Mouse (Mus musculus) embryonic facial prominence, embryonic 13.5 days (tissue): ENCODE measurements around the gene Pigk. TPM values are rescaled to one million over a fixed set of nuclear protein-coding genes. Genes with fewer than 3 reads are reported as not detected.

Experiments used
- ATAC-seq: fragments of 200-750 bp; cut with Nextera tagmentation; 2 replicates; pipeline ENCODE4 v1.8.0; 2017; ENCODE audit warnings: low read depth; ENCODE audit not compliant: insufficient number of reproducible peaks, insufficient read depth, low FRiP score, low TSS enrichment
- H3K27ac ChIP-seq: fragments of 300-500 bp; sonication (generic); 2 replicates; pipeline ENCODE4 v1.5.1; 2015; ENCODE audit warnings: moderate library complexity, mild to moderate bottlenecking, inconsistent platforms
- H3K27me3 ChIP-seq: fragments of 300-500 bp; sonication (generic); 2 replicates; pipeline ENCODE4 v1.6.1; 2015; ENCODE audit warnings: mild to moderate bottlenecking, inconsistent platforms
- H3K36me3 ChIP-seq: fragments of 300-500 bp; sonication (generic); 2 replicates; pipeline ENCODE4 v1.6.1; 2015; ENCODE audit warnings: mild to moderate bottlenecking, inconsistent platforms
- H3K4me1 ChIP-seq: fragments of 300-500 bp; sonication (generic); 2 replicates; pipeline ENCODE4 v1.6.1; 2015; ENCODE audit warnings: inconsistent platforms
- H3K4me2 ChIP-seq: fragments of 300-500 bp; sonication (generic); 2 replicates; pipeline ENCODE4 v1.6.1; 2015; ENCODE audit warnings: moderate library complexity, mild to moderate bottlenecking, inconsistent platforms
- H3K4me3 ChIP-seq: fragments of 300-500 bp; sonication (generic); 2 replicates; pipeline ENCODE4 v1.5.1; 2015; ENCODE audit warnings: mild to moderate bottlenecking, inconsistent platforms
- H3K9ac ChIP-seq: fragments of 300-500 bp; sonication (generic); 2 replicates; pipeline ENCODE4 v1.6.1; 2015; ENCODE audit warnings: mild to moderate bottlenecking, inconsistent platforms
- H3K9me3 ChIP-seq: fragments of 300-500 bp; sonication (generic); 2 replicates; pipeline ENCODE4 v1.6.1; 2016; ENCODE audit warnings: inconsistent platforms
- WGBS: fragments of 180-500 bp; shearing (Covaris S2); methylation state at CpG from one replicate; pipeline ENCODE4 v1.1.7; 2015; ENCODE audit warnings: mixed read lengths; 5-methylcytosine and 5-hydroxymethylcytosine counted together
- polyA plus RNA-seq: library from polyadenylated mRNA; unstranded; fragments of >200 nt; fragmentation: Nextera tagmentation; extraction: Ambion mirVana; gene quantifications from 2 replicates; pipeline ENCODE4 v1.2.1, GENCODE M21; 2015

The Pigk gene
- polyA plus RNA-seq, 1 experiment from 2014 or later: 52.4 TPM

DNA sequence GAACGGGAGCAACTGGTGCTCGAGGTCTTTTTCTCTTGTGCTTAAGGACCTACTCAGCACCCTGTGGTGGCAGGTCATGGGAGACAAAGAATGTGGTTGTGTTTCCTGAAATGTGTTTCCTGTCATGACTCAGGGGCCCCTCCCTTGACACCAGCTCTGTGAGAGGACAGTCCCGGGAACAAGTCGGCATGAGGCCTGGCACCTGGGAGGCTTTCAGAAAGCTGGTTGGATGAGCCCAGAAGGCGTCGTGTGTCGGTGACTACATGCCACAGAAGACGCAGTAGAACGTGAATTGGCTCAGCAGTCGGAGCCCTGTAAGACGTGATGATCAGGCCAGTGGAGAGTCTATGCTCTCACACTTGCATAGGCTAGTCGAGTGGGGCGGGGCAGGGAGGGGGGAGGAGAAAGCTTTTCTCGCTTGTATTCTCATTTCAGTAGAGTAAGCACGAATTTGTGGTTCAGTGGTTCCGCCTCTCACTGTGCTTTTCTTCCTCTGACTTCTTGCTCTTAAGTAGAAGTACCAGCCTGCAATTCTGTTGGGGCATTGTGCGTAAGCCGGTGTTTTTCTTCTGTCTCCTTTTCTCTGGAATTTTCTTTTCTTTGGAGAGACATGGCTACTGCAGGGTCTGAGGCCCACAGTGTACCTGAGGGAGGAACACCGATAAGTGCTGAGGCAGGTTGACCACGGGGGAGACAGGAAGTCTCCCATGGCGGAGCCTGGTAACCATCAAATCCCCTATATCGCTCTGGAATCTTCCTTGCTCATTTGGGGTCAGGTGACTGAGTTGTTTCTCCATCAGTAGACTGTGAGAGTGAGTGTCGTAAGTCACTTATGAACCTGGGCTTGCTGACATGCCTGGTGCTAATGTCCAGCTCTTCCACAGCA is 198.6 kb downstream of the Pigk start:
- Histone ChIP-seq H3K9me3 (peaks cover 3% of the 10 kb centered on the region; the same call in 1 of the 2 replicates), H3K27me3 (no peaks in the 10 kb centered on the region), H3K4me3 (no peak overlapping the region), H3K4me2 (no peak overlapping the region), H3K4me1 (no peaks in the 10 kb centered on the region), H3K36me3 (no peaks in the 10 kb centered on the region), H3K9ac (no peak overlapping the region), H3K27ac (no peak overlapping the region)
- WGBS: 83% methylated on average over 23 of the region's 23 CpGs
- ATAC-seq: no peak

DNA sequence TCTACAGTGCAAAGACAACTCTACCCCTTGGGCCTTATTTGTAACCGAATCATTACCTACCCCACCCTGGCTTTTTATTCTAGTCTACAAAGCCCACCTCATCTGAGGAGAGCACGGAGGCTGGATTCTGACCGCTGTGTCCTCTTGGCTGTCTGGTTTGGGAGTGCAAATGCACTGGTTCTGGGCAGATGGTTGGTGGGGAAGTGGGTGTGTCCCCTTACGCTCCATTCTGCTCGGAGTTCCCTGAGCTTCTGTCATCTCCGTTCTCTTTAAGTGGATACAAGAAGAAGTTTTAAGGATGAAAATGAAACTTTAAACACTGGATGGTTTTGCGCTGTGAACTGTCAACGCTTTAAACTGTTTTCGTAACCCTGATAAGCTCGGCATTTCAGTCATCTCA is 199.2 kb downstream of the Pigk start:
- H3K27me3 ChIP-seq: no peaks in the 10 kb centered on the region
- no peak overlapping the region for H3K27ac ChIP-seq
- no peak overlapping the region for H3K9ac ChIP-seq
- no peaks in the 10 kb centered on the region for H3K36me3 ChIP-seq
- H3K4me2 ChIP-seq: no peak overlapping the region
- WGBS: 89% methylated on average over 10 of the region's 10 CpGs
- no peak overlapping the region for H3K4me3 ChIP-seq
- ATAC-seq: no peak
- H3K9me3 ChIP-seq: peaks cover 3% of the 10 kb centered on the region; the same call in 1 of the 2 replicates
- H3K4me1 ChIP-seq: no peaks in the 10 kb centered on the region

DNA sequence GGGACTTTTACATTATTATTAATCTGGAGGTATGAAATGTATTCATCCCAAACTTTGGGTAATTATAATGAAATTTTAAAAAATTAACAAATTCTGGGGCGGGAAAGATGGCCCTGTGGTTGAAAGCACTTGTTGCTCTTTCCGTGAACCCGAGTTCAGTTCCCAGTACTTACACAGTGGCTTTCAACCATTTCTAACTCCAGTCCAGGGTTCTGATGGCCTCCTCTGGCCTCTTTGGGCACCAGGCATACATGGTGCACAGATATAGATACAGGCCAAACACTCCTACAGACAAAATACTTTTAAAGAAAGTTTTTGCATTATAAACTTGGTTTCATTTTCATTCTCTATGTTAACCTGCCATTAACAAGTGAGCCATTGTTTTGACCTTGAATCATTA is 199.7 kb downstream of the Pigk start:
- Histone ChIP-seq H3K4me1 (no peaks in the 10 kb centered on the region), H3K9me3 (peaks cover 3% of the 10 kb centered on the region; the same call in 1 of the 2 replicates), H3K27me3 (no peaks in the 10 kb centered on the region), H3K4me2 (no peak overlapping the region), H3K9ac (no peak overlapping the region), H3K4me3 (no peak overlapping the region), H3K36me3 (no peaks in the 10 kb centered on the region), H3K27ac (no peak overlapping the region)
- WGBS: 91% methylated on average over 3 of the region's 3 CpGs
- ATAC-seq: no peak

DNA sequence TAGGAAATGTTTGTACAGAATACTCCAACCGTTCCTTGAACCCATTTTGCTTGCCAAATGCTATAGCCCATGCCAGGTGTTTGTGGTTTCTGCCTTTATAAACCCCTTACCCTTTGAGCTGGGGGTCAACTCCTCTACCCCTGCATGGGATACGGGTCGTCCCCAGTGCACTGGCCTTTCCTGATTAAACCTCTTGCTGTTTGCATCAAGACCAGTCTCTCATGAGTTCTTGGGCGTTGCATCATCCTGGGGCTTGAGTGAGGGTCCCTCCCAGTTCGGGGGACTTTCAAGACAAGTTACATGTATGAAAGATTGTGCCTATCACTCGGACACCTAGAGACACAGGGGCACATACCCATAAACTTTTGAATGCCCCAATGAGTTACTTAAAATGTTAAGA is 200.5 kb downstream of the Pigk start:
- no peaks in the 10 kb centered on the region for H3K36me3 ChIP-seq
- H3K27me3 ChIP-seq: no peaks in the 10 kb centered on the region
- H3K4me3 ChIP-seq: no peak overlapping the region
- no peak overlapping the region for H3K4me2 ChIP-seq
- H3K27ac ChIP-seq: no peak overlapping the region
- H3K9ac ChIP-seq: no peak overlapping the region
- ATAC-seq: no peak
- no peaks in the 10 kb centered on the region for H3K4me1 ChIP-seq
- peaks cover 3% of the 10 kb centered on the region; the same call in 1 of the 2 replicates for H3K9me3 ChIP-seq
- 91% methylated on average over 6 of the region's 6 CpGs for WGBS

DNA sequence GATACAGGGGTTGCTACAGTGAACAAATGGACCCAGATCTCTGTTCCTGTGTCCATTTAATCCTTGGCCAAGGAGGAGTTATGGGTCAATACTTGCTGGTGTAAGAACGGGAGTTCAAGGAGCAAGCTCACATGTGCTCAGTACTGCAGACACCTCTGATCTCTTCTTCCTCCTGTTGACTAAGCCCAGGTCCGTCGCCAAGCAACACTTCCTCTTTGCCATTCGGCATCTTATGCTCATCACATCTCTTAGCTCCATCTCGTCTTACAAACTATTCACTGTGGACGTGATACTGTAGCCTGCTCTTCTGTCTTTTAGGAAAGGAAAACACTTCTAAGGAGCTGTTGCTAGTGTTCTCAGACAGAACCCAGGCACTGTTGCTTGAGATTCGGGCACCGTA is 203.7 kb downstream of the Pigk start:
- Histone ChIP-seq H3K27ac (no peak overlapping the region), H3K9me3 (peaks cover 3% of the 10 kb centered on the region; the same call in 1 of the 2 replicates), H3K9ac (no peak overlapping the region), H3K4me3 (no peak overlapping the region), H3K36me3 (no peaks in the 10 kb centered on the region), H3K4me2 (no peak overlapping the region), H3K4me1 (no peaks in the 10 kb centered on the region), H3K27me3 (no peaks in the 10 kb centered on the region)
- ATAC-seq: no peak
- 78% methylated on average over 8 of the region's 8 CpGs for WGBS

DNA sequence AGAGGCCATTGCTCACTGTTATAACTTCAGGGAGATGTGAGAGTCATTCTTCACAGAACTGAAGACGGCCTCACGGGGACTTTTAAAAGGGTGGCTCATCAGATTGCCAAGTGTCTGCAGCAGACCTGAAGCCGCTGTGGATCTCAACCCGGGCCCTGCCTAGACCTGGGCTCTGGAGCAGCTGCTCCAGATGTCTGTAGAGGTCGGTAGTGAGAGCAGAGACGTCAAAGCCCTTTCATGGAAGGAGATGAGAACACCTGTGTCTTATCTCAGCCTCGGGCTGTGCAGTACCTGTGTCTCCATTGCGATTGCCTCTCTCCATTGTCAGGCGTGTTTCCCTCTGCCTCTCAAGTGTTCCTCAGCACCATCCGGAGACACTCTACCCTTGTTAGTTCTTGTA is 205.2 kb downstream of the Pigk start:
- Histone ChIP-seq H3K36me3 (no peaks in the 10 kb centered on the region), H3K9me3 (peaks cover 3% of the 10 kb centered on the region; the same call in 1 of the 2 replicates), H3K27ac (no peak overlapping the region), H3K9ac (no peak overlapping the region), H3K4me2 (no peak overlapping the region), H3K4me3 (no peak overlapping the region), H3K27me3 (no peaks in the 10 kb centered on the region), H3K4me1 (0 out of 2 replicates have a peak, but pooled peaks cover 3% of the 10 kb centered on the region)
- 67% methylated on average over 10 of the region's 10 CpGs for WGBS
- ATAC-seq: no peak

DNA sequence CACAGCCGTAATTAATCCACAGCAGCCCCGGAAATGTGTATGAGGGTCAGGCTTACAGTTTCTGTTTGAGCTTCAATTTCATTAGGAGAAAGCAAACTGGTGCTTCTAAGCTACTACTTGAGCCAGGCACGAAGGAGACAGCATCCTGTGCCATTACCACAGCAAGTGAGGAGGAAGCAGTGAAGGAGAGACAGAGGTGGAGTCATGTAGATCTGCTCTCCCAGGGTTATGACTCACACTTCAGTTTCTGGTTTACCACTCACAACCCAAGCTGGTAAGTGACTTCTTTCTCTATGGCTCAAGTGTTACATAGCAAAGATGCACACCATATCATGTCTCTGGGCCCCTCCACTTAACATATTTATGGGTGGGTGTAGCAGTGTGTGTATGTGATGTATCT is 206.5 kb downstream of the Pigk start:
- peaks cover 2% of the 10 kb centered on the region; the same call in 1 of the 2 replicates for H3K9me3 ChIP-seq
- 0 out of 2 replicates have a peak, but pooled peaks cover 3% of the 10 kb centered on the region for H3K4me1 ChIP-seq
- no peak overlapping the region for H3K9ac ChIP-seq
- ATAC-seq: no peak
- H3K4me2 ChIP-seq: no peak overlapping the region
- H3K36me3 ChIP-seq: no peaks in the 10 kb centered on the region
- H3K27ac ChIP-seq: no peak overlapping the region
- no peak overlapping the region for H3K4me3 ChIP-seq
- H3K27me3 ChIP-seq: no peaks in the 10 kb centered on the region
- WGBS: 79% methylated on average over 3 of the region's 3 CpGs

DNA sequence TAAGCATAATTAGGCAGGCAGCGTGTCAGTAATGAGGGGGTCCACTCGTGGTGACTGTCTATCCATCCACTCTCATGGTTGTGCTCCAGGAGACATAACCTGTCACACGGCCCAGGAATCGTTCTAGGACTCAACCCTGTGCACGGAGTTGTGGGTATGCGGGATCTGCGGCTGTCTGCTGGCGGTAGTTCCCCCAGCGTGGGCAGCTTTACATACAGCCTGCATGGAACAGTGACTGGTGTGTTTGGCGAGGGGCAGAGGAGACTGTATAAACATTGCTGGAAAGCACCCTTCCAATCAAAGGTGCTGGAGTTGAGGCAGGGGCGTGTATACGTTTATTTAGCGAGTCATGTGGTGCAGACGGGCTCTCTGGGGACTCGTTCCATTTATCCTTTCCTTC is 209.6 kb downstream of the Pigk start:
- H3K4me2 ChIP-seq: no peak overlapping the region
- no peaks in the 10 kb centered on the region for H3K27me3 ChIP-seq
- H3K36me3 ChIP-seq: no peaks in the 10 kb centered on the region
- H3K9ac ChIP-seq: no peak overlapping the region
- no peaks in the 10 kb centered on the region for H3K9me3 ChIP-seq
- H3K4me3 ChIP-seq: no peak overlapping the region
- peaks cover 5% of the 10 kb centered on the region; the same call in 1 of the 2 replicates for H3K4me1 ChIP-seq
- WGBS: 75% methylated on average over 15 of the region's 15 CpGs
- H3K27ac ChIP-seq: no peak overlapping the region
- no peak; the same call in 1 of the 2 replicates for ATAC-seq

DNA sequence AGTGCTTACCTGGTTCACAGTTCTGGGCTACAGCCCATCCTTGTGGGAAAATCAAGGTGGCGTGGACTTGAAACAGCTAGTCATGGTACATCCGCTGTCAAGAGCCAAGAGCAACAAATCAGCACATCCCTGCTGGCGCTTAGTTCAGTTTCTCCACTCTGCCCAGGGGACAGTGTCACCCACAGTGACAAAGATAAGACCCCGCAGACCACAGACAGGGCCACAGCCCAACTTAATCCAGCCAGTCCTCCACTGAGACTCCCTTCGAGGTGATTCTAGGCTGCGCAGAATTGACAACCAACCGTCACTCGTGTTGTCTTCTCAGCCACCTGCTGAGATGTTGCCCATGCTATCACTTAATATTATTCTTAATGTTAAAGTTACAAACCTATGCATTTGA is 211.5 kb downstream of the Pigk start:
- peaks cover 8% of the 10 kb centered on the region; the same call in 1 of the 2 replicates for H3K4me1 ChIP-seq
- H3K9me3 ChIP-seq: no peaks in the 10 kb centered on the region
- H3K36me3 ChIP-seq: no peaks in the 10 kb centered on the region
- H3K9ac ChIP-seq: no peak overlapping the region
- ATAC-seq: no peak
- H3K27ac ChIP-seq: no peak overlapping the region
- no peak overlapping the region for H3K4me2 ChIP-seq
- H3K27me3 ChIP-seq: no peaks in the 10 kb centered on the region
- no peak overlapping the region for H3K4me3 ChIP-seq
- WGBS: 88% methylated on average over 8 of the region's 8 CpGs

DNA sequence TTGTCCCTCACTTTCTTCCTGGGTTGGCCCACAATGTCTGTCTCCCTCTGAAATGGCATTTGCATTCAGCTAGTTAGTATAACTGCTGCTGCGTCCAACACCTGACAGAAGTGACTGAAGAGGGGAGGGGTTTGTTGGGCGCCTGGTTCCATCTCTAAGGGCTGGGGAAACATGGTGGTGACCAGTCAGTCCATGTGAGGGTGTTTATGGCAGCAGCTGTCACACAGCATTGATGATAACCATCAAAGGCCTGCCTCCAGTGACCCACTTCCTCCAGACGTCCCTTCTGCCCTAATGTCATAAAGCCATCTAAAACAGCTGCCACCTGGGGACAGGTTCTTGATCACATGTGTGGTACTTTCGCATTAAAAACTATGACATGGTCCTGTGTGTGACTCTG is 212.3 kb downstream of the Pigk start:
- Histone ChIP-seq H3K4me1 (peaks cover 8% of the 10 kb centered on the region; the same call in 1 of the 2 replicates), H3K27ac (no peak overlapping the region), H3K9ac (no peak overlapping the region), H3K36me3 (no peaks in the 10 kb centered on the region), H3K9me3 (no peaks in the 10 kb centered on the region), H3K4me2 (no peak overlapping the region), H3K27me3 (no peaks in the 10 kb centered on the region), H3K4me3 (no peak overlapping the region)
- 64% methylated on average over 4 of the region's 4 CpGs for WGBS
- no peak for ATAC-seq

DNA sequence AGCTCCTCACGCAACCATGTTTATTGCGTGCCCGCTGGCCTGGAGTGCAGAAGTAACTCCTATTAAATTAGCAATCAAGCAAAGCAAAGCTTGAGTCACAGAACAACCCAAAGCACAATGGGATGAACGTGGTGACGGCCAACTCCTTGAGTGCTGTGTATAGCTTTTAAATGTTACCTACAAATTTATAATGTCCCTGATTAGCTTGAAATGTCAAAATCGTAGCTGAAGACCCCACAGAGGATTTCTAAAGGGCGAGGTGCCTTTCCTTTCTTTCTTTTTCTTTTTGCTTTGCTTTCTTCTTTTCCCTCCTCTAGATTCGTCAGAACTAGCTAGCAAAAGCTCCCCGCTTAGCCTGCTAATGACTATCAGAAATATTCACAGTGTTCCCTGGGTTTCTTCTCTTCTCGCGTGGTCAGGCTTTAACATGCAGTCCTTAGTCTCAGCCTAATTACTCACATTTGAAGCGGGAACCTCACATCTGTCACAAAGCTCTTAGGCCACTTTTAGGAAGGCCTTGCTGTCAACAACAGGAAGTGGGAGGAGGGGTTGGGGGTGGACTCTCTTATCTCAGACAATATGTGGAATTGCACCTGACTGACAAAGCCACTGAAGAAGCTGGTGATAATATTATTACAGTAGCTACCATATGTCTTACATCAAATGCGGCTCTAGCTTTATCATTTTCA is 214.5 kb downstream of the Pigk start:
- H3K9ac ChIP-seq: no peak overlapping the region
- H3K9me3 ChIP-seq: no peaks in the 10 kb centered on the region
- H3K4me3 ChIP-seq: no peak overlapping the region
- peak overlapping the region; percentile 16; the same call in 1 of the 2 replicates for H3K4me2 ChIP-seq
- peaks cover 7% of the 10 kb centered on the region; the same call in 1 of the 2 replicates for H3K4me1 ChIP-seq
- ATAC-seq: no peak
- WGBS: 62% methylated on average over 13 of the region's 13 CpGs
- no peaks in the 10 kb centered on the region for H3K36me3 ChIP-seq
- no peaks in the 10 kb centered on the region for H3K27me3 ChIP-seq
- H3K27ac ChIP-seq: no peak overlapping the region
